Mouse (Mus musculus) intestine, postnatal 0 days (tissue): ENCODE results near the gene Slc7a4. TPM values are rescaled to one million over a fixed set of nuclear protein-coding genes. Genes with fewer than 3 reads are reported as not detected.

Experiments
- ATAC-seq: fragments of 200-750 bp; cut with Nextera tagmentation; 2 replicates; pipeline ENCODE4 v1.8.0; 2017; ENCODE audit warnings: mild to moderate bottlenecking, moderate TSS enrichment, moderate library complexity
- H3K27ac ChIP-seq: fragments of 300-500 bp; sonication (generic); 2 replicates; pipeline ENCODE4 v1.5.1; 2014; ENCODE audit warnings: mild to moderate bottlenecking, low read depth, low read length, moderate library complexity
- H3K27me3 ChIP-seq: fragments of 300-500 bp; sonication (generic); replicated peaks from 2 replicates; pipeline ENCODE4 v1.6.1; 2014; ENCODE audit warnings: low read length, mixed read lengths; ENCODE audit not compliant: control insufficient read depth, insufficient read depth
- H3K36me3 ChIP-seq: fragments of 300-500 bp; sonication (generic); 2 replicates; pipeline ENCODE4 v1.6.1; 2014; ENCODE audit warnings: mild to moderate bottlenecking, moderate library complexity; ENCODE audit not compliant: control insufficient read depth, insufficient read depth
- H3K4me1 ChIP-seq: fragments of 300-500 bp; sonication (generic); replicated peaks from 2 replicates; pipeline ENCODE4 v1.6.1; 2014; ENCODE audit warnings: antibody characterized with exemption, low read length, mixed read lengths; ENCODE audit not compliant: control insufficient read depth, insufficient read depth
- H3K4me2 ChIP-seq: fragments of 300-500 bp; sonication (generic); replicated peaks from 2 replicates; pipeline ENCODE4 v1.6.1; 2014; ENCODE audit warnings: low read depth, mild to moderate bottlenecking, moderate library complexity
- H3K4me3 ChIP-seq: fragments of 300-500 bp; sonication (generic); 2 replicates; pipeline ENCODE4 v1.5.1; 2014; ENCODE audit warnings: low read depth, low read length
- H3K9ac ChIP-seq: fragments of 300-500 bp; sonication (generic); 2 replicates; pipeline ENCODE4 v1.6.1; 2014; ENCODE audit warnings: mild to moderate bottlenecking, low read depth, low read length
- H3K9me3 ChIP-seq: fragments of 300-500 bp; sonication (generic); 2 replicates; pipeline ENCODE4 v1.6.1; 2016; ENCODE audit warnings: mixed run types; ENCODE audit not compliant: control insufficient read depth
- CTCF ChIP-seq: sonication (generic); IDR thresholded peaks from 2 replicates; pipeline ENCODE4 v1.5.1; 2016; ENCODE audit warnings: low read depth, mild to moderate bottlenecking, control low read depth, antibody characterized with exemption, moderate library complexity
- WGBS: fragments of 180-500 bp; shearing (Covaris S2); extraction: QIAGEN DNeasy Blood & Tissue Kit; methylation state at CpG from one replicate; pipeline ENCODE4 v1.1.7; 2014; 5-methylcytosine and 5-hydroxymethylcytosine counted together
- polyA plus RNA-seq: library from polyadenylated mRNA; unstranded; fragments of >200 nt; fragmentation: Nextera tagmentation; extraction: Ambion mirVana; gene quantifications from 2 replicates; pipeline ENCODE4 v1.2.1, GENCODE M21; 2015

Gene Slc7a4
- polyA plus RNA-seq, 1 experiment from 2014 or later: 28.3 TPM

- Histone ChIP-seq H3K9ac (no peak overlapping the region), H3K4me1 (no peaks in the 10 kb centered on the region), H3K4me3 (no peak overlapping the region), H3K36me3 (no peaks in the 10 kb centered on the region), H3K4me2 (no peak overlapping the region), H3K27me3 (no peaks in the 10 kb centered on the region), H3K9me3 (no peaks in the 10 kb centered on the region), H3K27ac (no peak overlapping the region)
- TF ChIP-seq CTCF: peak; percentile 64
- ATAC-seq: no peak
- 44% methylated on average over 3 of the region's 3 CpGs for WGBS
Measured at GRCm38 (mm10) chr16:17600944-17601562, 18.0 kb upstream of the Slc7a4 start.

GRCm38 (mm10) chr16:17590731-17591130 is 7.7 kb upstream of the Slc7a4 start:
- Histone ChIP-seq H3K4me1 (no peaks in the 10 kb centered on the region), H3K36me3 (no peaks in the 10 kb centered on the region), H3K9ac (no peak overlapping the region), H3K4me2 (no peak overlapping the region), H3K27me3 (no peaks in the 10 kb centered on the region), H3K9me3 (0 out of 2 replicates have a peak, but pooled peaks cover 3% of the 10 kb centered on the region), H3K4me3 (no peak overlapping the region), H3K27ac (no peak overlapping the region)
- ATAC-seq: no peak
- 32% methylated on average over 2 of the region's 2 CpGs for WGBS
- TF ChIP-seq CTCF: no peak

- no peaks in the 10 kb centered on the region for H3K4me1 ChIP-seq
- no peaks in the 10 kb centered on the region for H3K27me3 ChIP-seq
- H3K36me3 ChIP-seq: no peaks in the 10 kb centered on the region
- H3K4me2 ChIP-seq: no peak overlapping the region
- WGBS: 89% methylated on average over 7 of the region's 7 CpGs
- no peak overlapping the region for H3K9ac ChIP-seq
- 0 out of 2 replicates have a peak, but pooled peaks cover 3% of the 10 kb centered on the region for H3K9me3 ChIP-seq
- no peak overlapping the region for H3K4me3 ChIP-seq
- H3K27ac ChIP-seq: no peak overlapping the region
- TF ChIP-seq CTCF: no peak
- ATAC-seq: no peak
Measured at GRCm38 (mm10) chr16:17584555-17584954, 1.5 kb upstream of the Slc7a4 start.

- Histone ChIP-seq H3K36me3 (0 out of 2 replicates have a peak, but pooled peaks cover 4% of the 10 kb centered on the region), H3K9ac (peak overlapping the region; percentile 59), H3K4me3 (peak overlapping the region; percentile 57), H3K4me2 (peak overlapping the region; percentile 92), H3K27me3 (no peaks in the 10 kb centered on the region), H3K27ac (no peak overlapping the region), H3K9me3 (no peaks in the 10 kb centered on the region), H3K4me1 (peaks cover 4% of the 10 kb centered on the region; the same call in 1 of the 2 replicates)
- no peak for ATAC-seq
- WGBS: 16% methylated on average over 8 of the region's 8 CpGs
- no peak for TF ChIP-seq CTCF
Measured at GRCm38 (mm10) chr16:17576825-17577215, 6.2 kb downstream of the Slc7a4 start.

- peak overlapping the region; percentile 59 for H3K9ac ChIP-seq
- H3K27ac ChIP-seq: peak overlapping the region; percentile 50; the same call in 1 of the 2 replicates
- H3K9me3 ChIP-seq: no peaks in the 10 kb centered on the region
- H3K36me3 ChIP-seq: 0 out of 2 replicates have a peak, but pooled peaks cover 4% of the 10 kb centered on the region
- no peaks in the 10 kb centered on the region for H3K27me3 ChIP-seq
- H3K4me3 ChIP-seq: peak overlapping the region; percentile 57
- ATAC-seq: peak; percentile 81
- TF ChIP-seq CTCF: peak; percentile 26; the same call in 1 of the 2 replicates
- peak overlapping the region; percentile 92 for H3K4me2 ChIP-seq
- 15% methylated on average over 44 of the region's 45 CpGs for WGBS
- peaks cover 4% of the 10 kb centered on the region; the same call in 1 of the 2 replicates for H3K4me1 ChIP-seq
Measured at GRCm38 (mm10) chr16:17575870-17576824, 6.9 kb downstream of the Slc7a4 start.

GRCm38 (mm10) chr16:17566186-17566585 is 16.8 kb downstream of the Slc7a4 start:
- no peaks in the 10 kb centered on the region for H3K36me3 ChIP-seq
- ATAC-seq: no peak
- no peak overlapping the region for H3K4me2 ChIP-seq
- peak; percentile 64 for TF ChIP-seq CTCF
- no peaks in the 10 kb centered on the region for H3K9me3 ChIP-seq
- no peak overlapping the region for H3K9ac ChIP-seq
- H3K4me3 ChIP-seq: no peak overlapping the region
- peaks cover 3% of the 10 kb centered on the region; the same call in 1 of the 2 replicates for H3K4me1 ChIP-seq
- WGBS: 22% methylated on average over 4 of the region's 4 CpGs
- H3K27ac ChIP-seq: no peak overlapping the region
- no peaks in the 10 kb centered on the region for H3K27me3 ChIP-seq
